Mouse (Mus musculus) lung, embryonic 16.5 days (tissue): ENCODE results near the gene Tex21. TPM values are rescaled to one million over a fixed set of nuclear protein-coding genes. Genes with fewer than 3 reads are reported as not detected.
"Not testable (repeated sequence)": the region's sequence is repeated elsewhere in the genome, so short reads cannot be mapped to it uniquely, and the experiment has no call there.

Experiments
- ATAC-seq: fragments of 200-750 bp; cut with Nextera tagmentation; 2 replicates; pipeline ENCODE4 v1.8.0; 2017; ENCODE audit warnings: low read depth, mild to moderate bottlenecking, moderate library complexity
- H3K27ac ChIP-seq: fragments of 300-500 bp; sonication (generic); 2 replicates; pipeline ENCODE4 v1.5.1; 2014; ENCODE audit warnings: mild to moderate bottlenecking, control low read depth, low read length
- H3K27me3 ChIP-seq: fragments of 300-500 bp; sonication (generic); 2 replicates; pipeline ENCODE4 v1.6.1; 2014; ENCODE audit warnings: low read depth, low read length, mixed read lengths; ENCODE audit not compliant: control insufficient read depth, insufficient read depth
- H3K36me3 ChIP-seq: fragments of 300-500 bp; sonication (generic); 2 replicates; pipeline ENCODE4 v1.6.1; 2014; ENCODE audit warnings: low read length; ENCODE audit not compliant: control insufficient read depth, insufficient read depth
- H3K4me1 ChIP-seq: fragments of 300-500 bp; sonication (generic); replicated peaks from 2 replicates; pipeline ENCODE4 v1.6.1; 2014; ENCODE audit warnings: low read length, mixed read lengths; ENCODE audit not compliant: control insufficient read depth, insufficient read depth
- H3K4me2 ChIP-seq: fragments of 300-500 bp; sonication (generic); 2 replicates; pipeline ENCODE4 v1.6.1; 2014; ENCODE audit warnings: low read depth, low read length, control low read depth
- H3K4me3 ChIP-seq: fragments of 300-500 bp; sonication (generic); 2 replicates; pipeline ENCODE4 v1.5.1; 2014; ENCODE audit warnings: mild to moderate bottlenecking, low read length, control low read depth
- H3K9ac ChIP-seq: fragments of 300-500 bp; sonication (generic); 2 replicates; pipeline ENCODE4 v1.6.1; 2014; ENCODE audit warnings: low read length, control low read depth
- H3K9me3 ChIP-seq: fragments of 300-500 bp; sonication (generic); 2 replicates; pipeline ENCODE4 v1.6.1; 2016; ENCODE audit warnings: low read length; ENCODE audit not compliant: control insufficient read depth
- WGBS: fragments of 180-500 bp; shearing (Covaris S2); extraction: QIAGEN DNeasy Blood & Tissue Kit; methylation state at CpG from one replicate; pipeline ENCODE4 v1.1.7; 2014; 5-methylcytosine and 5-hydroxymethylcytosine counted together
- polyA plus RNA-seq: library from polyadenylated mRNA; unstranded; fragments of >200 nt; fragmentation: Nextera tagmentation; extraction: Ambion mirVana; gene quantifications from 2 replicates; pipeline ENCODE4 v1.2.1, GENCODE M21; 2015

Tex21 gene
- polyA plus RNA-seq, 1 experiment from 2014 or later: not detected

DNA sequence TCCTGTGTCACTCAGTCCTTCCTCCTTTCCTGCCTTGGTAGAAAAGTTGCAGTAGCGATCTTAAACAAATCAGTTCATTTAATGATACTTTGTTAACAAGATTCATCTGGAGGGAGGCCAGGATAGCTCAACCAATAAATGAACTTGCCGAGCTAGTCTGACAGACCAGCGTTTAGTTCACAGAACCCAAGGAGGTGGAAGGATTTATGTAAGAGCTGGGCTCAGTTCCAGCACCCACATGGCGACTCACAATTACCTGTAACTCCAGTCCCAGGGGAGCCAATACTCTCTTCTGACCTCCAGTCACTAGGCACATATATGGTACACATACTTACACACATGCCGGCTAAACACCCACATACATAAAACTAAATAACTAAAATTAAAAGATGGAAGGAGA, 67.5 kb downstream of the Tex21 start:
- Histone ChIP-seq H3K36me3 (no peaks in the 10 kb centered on the region), H3K4me1 (peaks cover 2% of the 10 kb centered on the region), H3K27ac (no peak overlapping the region), H3K4me2 (no peak overlapping the region), H3K4me3 (no peak overlapping the region), H3K27me3 (no peaks in the 10 kb centered on the region), H3K9me3 (no peaks in the 10 kb centered on the region), H3K9ac (no peak overlapping the region)
- no peak for ATAC-seq
- WGBS: 38% methylated on average over 5 of the region's 5 CpGs

DNA sequence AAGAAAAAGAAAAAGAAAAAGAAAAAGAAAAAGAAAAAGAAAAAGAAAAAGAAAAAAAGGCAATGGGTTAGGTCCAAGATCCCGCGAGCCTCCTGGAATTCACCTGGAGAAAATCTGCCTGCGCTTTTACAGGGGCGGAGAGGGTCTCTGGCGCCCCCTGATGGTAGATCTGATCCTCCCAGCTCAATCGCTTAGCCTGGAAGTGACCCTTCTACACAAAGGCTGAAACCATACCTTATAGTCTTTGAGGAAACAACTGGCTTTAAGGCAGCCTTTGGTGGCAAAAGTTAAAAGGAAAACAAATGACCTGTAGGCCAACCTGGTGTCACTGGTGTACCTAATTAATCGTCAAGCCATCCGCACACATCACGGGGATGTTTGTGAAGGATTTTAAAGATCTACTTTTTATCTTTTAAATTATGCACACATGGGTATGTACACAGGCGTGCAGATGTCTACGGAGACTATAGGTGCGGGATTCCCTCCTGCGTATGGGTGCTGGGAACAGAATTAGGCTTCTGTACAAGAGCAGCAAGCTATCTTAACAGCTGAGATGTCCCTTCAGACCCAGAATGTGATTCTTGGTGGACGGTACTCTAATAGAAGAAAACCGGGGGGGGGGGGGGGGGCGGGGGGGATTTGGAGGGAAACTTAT, 68.6 kb downstream of the Tex21 start:
- no peaks in the 10 kb centered on the region for H3K9me3 ChIP-seq
- H3K4me2 ChIP-seq: peak overlapping the region; percentile 98
- no peaks in the 10 kb centered on the region for H3K27me3 ChIP-seq
- H3K36me3 ChIP-seq: no peaks in the 10 kb centered on the region
- peak; percentile 69; the same call in 1 of the 2 replicates for ATAC-seq
- no peak overlapping the region for H3K9ac ChIP-seq
- H3K27ac ChIP-seq: no peak overlapping the region
- WGBS: 30% methylated on average over 15 of the region's 16 CpGs
- peaks cover 2% of the 10 kb centered on the region for H3K4me1 ChIP-seq
- H3K4me3 ChIP-seq: peak overlapping the region; percentile 57

DNA sequence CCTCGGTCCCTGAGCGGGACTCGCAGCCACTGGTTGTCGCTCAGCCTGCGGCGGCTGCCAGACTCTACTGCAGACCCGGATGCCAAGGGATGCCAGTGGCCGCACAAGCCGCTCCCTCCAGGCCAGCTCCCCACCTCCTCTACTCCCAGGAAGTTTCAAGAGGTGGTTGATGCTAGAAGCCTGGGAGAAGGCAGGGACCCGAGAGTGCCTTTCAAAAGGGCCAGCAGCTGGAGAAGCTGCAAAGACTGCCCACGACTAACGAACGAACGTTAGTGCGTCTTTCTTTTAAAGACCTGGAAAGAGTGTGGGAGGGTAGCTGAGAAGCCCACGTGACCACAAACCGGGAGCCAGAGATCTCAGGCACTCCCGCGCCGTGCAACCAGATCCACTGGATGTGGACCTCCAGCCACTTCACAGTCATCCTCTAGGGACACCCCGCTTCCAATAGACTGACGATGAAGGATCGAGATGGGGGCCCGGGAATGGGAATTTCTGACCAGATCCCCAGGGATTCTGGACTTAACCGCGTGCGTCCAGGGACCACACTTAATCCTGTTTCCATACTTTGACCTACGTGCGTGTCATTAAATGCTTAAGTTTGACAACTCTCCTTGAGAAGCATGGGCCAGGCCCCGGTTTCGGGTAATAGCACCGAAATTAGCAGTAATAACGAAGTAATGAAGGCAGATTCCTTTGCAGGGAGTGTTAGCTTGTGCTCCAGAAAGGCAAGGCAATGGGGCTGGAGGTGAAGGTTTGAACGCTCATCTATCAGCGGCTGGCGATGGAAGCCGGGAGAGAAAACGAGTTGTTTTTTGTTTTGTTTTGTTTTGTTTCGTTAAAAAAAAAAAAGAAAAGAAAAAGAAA, 69.3 kb downstream of the Tex21 start, which contains the start of gene Esr2:
Esr2 (minus strand) TSS at position 260 of the 864 bp plus-strand sequence.
- ATAC-seq: peak; percentile 83
- H3K27ac ChIP-seq: no peak within 1 kb of the TSS
- H3K4me3 ChIP-seq: peak within 1 kb of the TSS; percentile 57
- no peaks in the 10 kb centered on the region for H3K9me3 ChIP-seq
- no peaks in the 10 kb centered on the region for H3K27me3 ChIP-seq
- WGBS: under 1% methylated on average over 39 of the region's 39 CpGs
- H3K9ac ChIP-seq: peak within 1 kb of the TSS; percentile 59
- H3K36me3 ChIP-seq: no peaks in the 10 kb centered on the region
- H3K4me1 ChIP-seq: peaks cover 2% of the 10 kb centered on the region
- peak within 1 kb of the TSS; percentile 98 for H3K4me2 ChIP-seq

DNA sequence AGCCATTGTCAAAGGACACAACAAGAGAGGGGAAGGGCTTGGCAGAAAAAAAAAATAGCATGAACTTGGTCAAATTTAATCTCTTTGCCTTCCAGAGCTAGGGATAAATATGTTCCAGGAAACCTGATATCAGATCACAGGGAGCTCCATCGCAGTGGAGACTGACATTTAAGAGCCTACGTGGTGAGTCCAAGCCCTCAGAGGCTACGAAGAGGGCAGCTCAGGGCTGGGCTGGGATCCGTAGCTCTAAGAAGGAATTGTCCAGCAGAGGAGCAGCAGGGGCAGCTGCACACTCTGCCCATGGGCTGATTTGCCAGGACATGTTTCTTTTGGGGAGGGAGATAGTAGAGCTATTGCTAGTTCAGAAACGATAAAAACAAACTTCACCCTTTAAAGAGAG, 80.9 kb downstream of the Tex21 start:
- WGBS: 44% methylated on average over 5 of the region's 5 CpGs
- H3K4me1 ChIP-seq: no peaks in the 10 kb centered on the region
- no peak overlapping the region for H3K9ac ChIP-seq
- H3K27me3 ChIP-seq: no peaks in the 10 kb centered on the region
- no peaks in the 10 kb centered on the region for H3K36me3 ChIP-seq
- ATAC-seq: no peak
- H3K9me3 ChIP-seq: no peaks in the 10 kb centered on the region
- H3K4me2 ChIP-seq: no peak overlapping the region
- H3K4me3 ChIP-seq: no peak overlapping the region
- no peak overlapping the region for H3K27ac ChIP-seq

DNA sequence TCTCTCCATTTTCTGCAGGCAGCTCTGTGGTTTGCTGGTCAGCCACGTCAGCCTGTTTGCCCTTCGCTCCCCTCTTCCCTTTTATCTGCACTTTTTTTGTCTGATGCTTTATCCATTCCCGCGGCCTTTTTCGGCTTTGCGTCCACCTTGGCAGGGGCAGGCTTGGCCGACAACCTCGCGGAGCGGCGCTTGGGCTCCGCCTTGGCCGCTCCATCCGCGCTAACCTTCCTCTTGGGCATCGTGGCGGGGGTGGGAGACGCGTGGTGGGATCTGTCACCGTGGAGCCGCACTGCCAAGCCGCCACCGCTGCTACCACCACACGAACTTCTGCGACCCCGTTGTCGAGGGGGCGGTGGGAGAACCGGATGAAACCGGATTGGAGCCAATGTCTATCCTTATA, 94.2 kb downstream of the Tex21 start:
- Histone ChIP-seq H3K4me2 (peak overlapping the region; percentile 46), H3K4me3 (peak overlapping the region; percentile 29)
- not testable (repeated sequence) for H3K36me3 ChIP-seq, H3K4me1 ChIP-seq, H3K9me3 ChIP-seq, H3K27me3 ChIP-seq, H3K27ac ChIP-seq, H3K9ac ChIP-seq
- ATAC-seq: peak; percentile 36; the same call in 1 of the 2 replicates
- 5% methylated on average over 30 of the region's 30 CpGs for WGBS

Other genes starting within 250 kb of the Tex21 start
- gene Esr2, start 69.5 kb downstream of the Tex21 start, polyA plus RNA-seq: 0.28 and 0.46 TPM in 2 replicates
- 92.9 and 93.2 TPM in 2 replicates for gene Mthfd1, start 8.6 kb upstream of the Tex21 start, polyA plus RNA-seq
- 35.7 and 43.7 TPM in 2 replicates for gene Akap5, start 78.1 kb upstream of the Tex21 start, polyA plus RNA-seq
- gene Zbtb25, start 122.9 kb upstream of the Tex21 start, polyA plus RNA-seq: 14.6 and 16.9 TPM in 2 replicates
- 9.8 and 10.4 TPM in 2 replicates for gene Zbtb1, start 123.5 kb upstream of the Tex21 start, polyA plus RNA-seq
- gene Hspa2, start 157.4 kb upstream of the Tex21 start, polyA plus RNA-seq: 15.4 and 15.7 TPM in 2 replicates
- gene Ppp1r36, start 170.8 kb upstream of the Tex21 start, polyA plus RNA-seq: 9.1 and 10.4 TPM in 2 replicates